Mouse (Mus musculus) G1E (cell line): ENCODE measurements around the gene Higd1a. TPM values are rescaled to one million over a fixed set of nuclear protein-coding genes. Genes with fewer than 3 reads are reported as not detected.

ENCODE experiments used
- ATAC-seq: 2 replicates; pipeline ENCODE4 v1.8.0; 2016; ENCODE audit warnings: mild to moderate bottlenecking; ENCODE audit not compliant: insufficient number of reproducible peaks, poor library complexity, low FRiP score, severe bottlenecking; ENCODE audit errors: extremely low read depth
- DNase-seq: peaks from one replicate; pipeline ENCODE4 v3.0.0; 2012; ENCODE audit warnings: low spot score
- H3K27me3 ChIP-seq: 2 replicates; pipeline ENCODE4 v1.6.1; 2012; ENCODE audit warnings: mild to moderate bottlenecking, low read length, inconsistent platforms; ENCODE audit not compliant: insufficient read depth
- H3K36me3 ChIP-seq: replicated peaks from 2 replicates; pipeline ENCODE3; 2012; ENCODE audit warnings: mild to moderate bottlenecking, inconsistent platforms
- H3K4me1 ChIP-seq: 2 replicates; pipeline ENCODE4 v1.6.1; 2012; ENCODE audit warnings: low read depth, low read length, inconsistent platforms, mixed read lengths; ENCODE audit not compliant: insufficient read depth
- H3K4me3 ChIP-seq: 2 replicates; pipeline ENCODE4 v1.5.1; 2012; ENCODE audit warnings: low read depth, mild to moderate bottlenecking, inconsistent platforms, low read length, moderate library complexity, mixed read lengths
- H3K9me3 ChIP-seq: replicated peaks from 2 replicates; pipeline ENCODE4 v1.6.1; 2012; ENCODE audit warnings: inconsistent platforms
- CTCF ChIP-seq: IDR thresholded peaks from 2 replicates; pipeline ENCODE4 v1.5.1; 2012; ENCODE audit warnings: low read depth, low read length, inconsistent platforms, mixed read lengths
- GATA1 ChIP-seq: IDR thresholded peaks from 2 replicates; pipeline ENCODE4 v1.6.1; 2012; ENCODE audit warnings: borderline replicate concordance, low read length, inconsistent platforms, mixed read lengths
- GATA2 ChIP-seq: IDR thresholded peaks from 2 replicates; pipeline ENCODE4 v1.6.1; 2012; ENCODE audit warnings: low read depth, low read length, inconsistent platforms, borderline replicate concordance
- POLR2AphosphoS5 ChIP-seq: IDR thresholded peaks from 2 replicates; pipeline ENCODE4 v1.6.1; 2012; ENCODE audit warnings: low read depth, low read length, inconsistent platforms; ENCODE audit not compliant: insufficient replicate concordance
- TAL1 ChIP-seq: conservative IDR thresholded peaks from 2 replicates; pipeline ENCODE4 v1.6.1; 2012; ENCODE audit warnings: low read depth, low read length, inconsistent platforms, mixed read lengths
- polyA plus RNA-seq: library from polyadenylated mRNA; stranded (reverse); fragments of >175 nt; gene quantifications from 2 replicates; pipeline ENCODE4 v1.2.3, GENCODE M21; 2012
- total RNA-seq, 2 experiments: library from RNA; stranded (forward) in 1 of 2; stranded (reverse) in 1 of 2; fragments of 200-1000 nt in 1 of 2; fragments of >200 nt in 1 of 2; fragmentation: Nextera tagmentation in 1 of 2; gene quantifications; 2 replicates each; pipeline ENCODE4 v1.2.3; 2014 to 2017

Higd1a gene
- total and polyA plus RNA-seq, 3 experiments = 54.5 to 114 (median 73.3) TPM

- no peaks in the 10 kb centered on the region for H3K4me1 ChIP-seq
- H3K4me3 ChIP-seq = no peak overlapping the region
- H3K27me3 ChIP-seq = peaks cover 21% of the 10 kb centered on the region
- ATAC-seq (no peak), DNase-seq (no peak)
- TF ChIP-seq TAL1 (no peak), GATA1 (no peak), GATA2 (no peak), CTCF (no peak), POLR2AphosphoS5 (no peak)
- H3K9me3 ChIP-seq = no peaks in the 10 kb centered on the region
- H3K36me3 ChIP-seq = no peaks in the 10 kb centered on the region
Measured at GRCm38 (mm10) chr9:121823051-121823450, 35.1 kb downstream of the Higd1a start.

GRCm38 (mm10) chr9:121822585-121822991 lies 35.6 kb downstream of the Higd1a start:
- DNase-seq = no peak
- Histone ChIP-seq H3K9me3 (no peaks in the 10 kb centered on the region), H3K36me3 (no peaks in the 10 kb centered on the region), H3K4me1 (no peaks in the 10 kb centered on the region), H3K4me3 (no peak overlapping the region), H3K27me3 (peaks cover 21% of the 10 kb centered on the region)
- TF ChIP-seq GATA1 (no peak), TAL1 (no peak), GATA2 (no peak), POLR2AphosphoS5 (no peak), CTCF (no peak)
- ATAC-seq = no peak

GRCm38 (mm10) chr9:121820765-121821164 lies 37.4 kb downstream of the Higd1a start:
- no peaks in the 10 kb centered on the region for H3K36me3 ChIP-seq
- no peaks in the 10 kb centered on the region for H3K4me1 ChIP-seq
- ATAC-seq = no peak
- no peak overlapping the region for H3K4me3 ChIP-seq
- TF ChIP-seq POLR2AphosphoS5 (no peak), GATA1 (no peak), CTCF (no peak), GATA2 (no peak), TAL1 (no peak)
- DNase-seq = no peak
- H3K9me3 ChIP-seq = no peaks in the 10 kb centered on the region
- H3K27me3 ChIP-seq = peaks cover 17% of the 10 kb centered on the region

GRCm38 (mm10) chr9:121819771-121820471 lies 38.2 kb downstream of the Higd1a start:
- Histone ChIP-seq H3K4me3 (no peak overlapping the region), H3K9me3 (no peaks in the 10 kb centered on the region), H3K27me3 (peaks cover 23% of the 10 kb centered on the region), H3K36me3 (no peaks in the 10 kb centered on the region), H3K4me1 (no peaks in the 10 kb centered on the region)
- ATAC-seq (no peak), DNase-seq (no peak)
- TF ChIP-seq POLR2AphosphoS5 (no peak), TAL1 (no peak), CTCF (no peak), GATA1 (no peak), GATA2 (no peak)

- ATAC-seq = no peak
- H3K4me3 ChIP-seq = no peak overlapping the region
- no peaks in the 10 kb centered on the region for H3K9me3 ChIP-seq
- no peak for DNase-seq
- TF ChIP-seq CTCF = no peak
- TF ChIP-seq TAL1 = no peak
- TF ChIP-seq GATA1 = no peak
- no peak for TF ChIP-seq POLR2AphosphoS5
- TF ChIP-seq GATA2 = no peak
- H3K27me3 ChIP-seq = peaks cover 23% of the 10 kb centered on the region
- no peaks in the 10 kb centered on the region for H3K36me3 ChIP-seq
- no peaks in the 10 kb centered on the region for H3K4me1 ChIP-seq
Measured at GRCm38 (mm10) chr9:121819073-121819770, 38.9 kb downstream of the Higd1a start.

GRCm38 (mm10) chr9:121815183-121815582 lies 43.0 kb downstream of the Higd1a start:
- Histone ChIP-seq H3K36me3 (no peaks in the 10 kb centered on the region), H3K9me3 (no peaks in the 10 kb centered on the region), H3K4me3 (no peak overlapping the region), H3K4me1 (no peaks in the 10 kb centered on the region), H3K27me3 (peaks cover 19% of the 10 kb centered on the region)
- no peak for DNase-seq
- no peak for ATAC-seq
- TF ChIP-seq GATA2 = no peak
- no peak for TF ChIP-seq POLR2AphosphoS5
- no peak for TF ChIP-seq GATA1
- TF ChIP-seq TAL1 = no peak
